Mouse (Mus musculus) lung, adult 2 months (tissue): ENCODE data around the gene Slc25a1.

ENCODE experiments used
- CTCF ChIP-seq: fragments of 200-500 bp; IDR thresholded peaks from 2 replicates; pipeline ENCODE4 v1.5.1; 2011; ENCODE audit warnings: mild to moderate bottlenecking, low read length, control low read depth; ENCODE audit not compliant: insufficient read depth
- POLR2A ChIP-seq: fragments of 200-500 bp; IDR thresholded peaks from 2 replicates; pipeline ENCODE4 v1.6.1; 2011; ENCODE audit warnings: low read depth, mild to moderate bottlenecking, control low read depth, low read length, borderline replicate concordance; ENCODE audit errors: extremely low read depth

- no peak for TF ChIP-seq POLR2A
- TF ChIP-seq CTCF: no peak
These were observed 13.4 kb downstream of the Slc25a1 start, which contains the start of gene Gsc2 for GRCm38 (mm10) chr16:17914307-17915249.
